Mouse (Mus musculus) embryonic facial prominence, embryonic 11.5 days (tissue): ENCODE results near the gene Emilin2. TPM values are rescaled to one million over a fixed set of nuclear protein-coding genes. Genes with fewer than 3 reads are reported as not detected.

Source experiments
- ATAC-seq: fragments of 200-750 bp; cut with Nextera tagmentation; replicated peaks from 2 replicates; pipeline ENCODE4 v1.8.0; 2017; ENCODE audit warnings: low read depth; ENCODE audit not compliant: insufficient number of reproducible peaks, low FRiP score, low TSS enrichment
- DNase-seq: peaks from one replicate; pipeline ENCODE4 v3.0.0-alpha.2; 2015; ENCODE audit warnings: low spot score
- H3K27ac ChIP-seq: fragments of 300-500 bp; sonication (generic); replicated peaks from 2 replicates; pipeline ENCODE4 v1.5.1; 2014; ENCODE audit warnings: mild to moderate bottlenecking, low read depth, low read length, control low read depth
- H3K27me3 ChIP-seq: fragments of 300-500 bp; sonication (generic); 2 replicates; pipeline ENCODE4 v1.6.1; 2014; ENCODE audit warnings: mild to moderate bottlenecking, low read length, moderate library complexity, mixed read lengths; ENCODE audit not compliant: control insufficient read depth, insufficient read depth
- H3K36me3 ChIP-seq: fragments of 300-500 bp; sonication (generic); replicated peaks from 2 replicates; pipeline ENCODE4 v1.6.1; 2014; ENCODE audit warnings: low read depth, mild to moderate bottlenecking, low read length, moderate library complexity, mixed read lengths; ENCODE audit not compliant: control insufficient read depth, insufficient read depth
- H3K4me1 ChIP-seq: fragments of 300-500 bp; sonication (generic); 2 replicates; pipeline ENCODE4 v1.6.1; 2014; ENCODE audit warnings: low read length, mixed read lengths; ENCODE audit not compliant: control insufficient read depth, insufficient read depth
- H3K4me2 ChIP-seq: fragments of 300-500 bp; sonication (generic); 2 replicates; pipeline ENCODE4 v1.6.1; 2014; ENCODE audit warnings: low read depth, mild to moderate bottlenecking, control low read depth, low read length, moderate library complexity
- H3K4me3 ChIP-seq: fragments of 300-500 bp; sonication (generic); 2 replicates; pipeline ENCODE4 v1.5.1; 2014; ENCODE audit warnings: low read depth, low read length, control low read depth
- H3K9ac ChIP-seq: fragments of 300-500 bp; sonication (generic); replicated peaks from 2 replicates; pipeline ENCODE4 v1.6.1; 2014; ENCODE audit warnings: mild to moderate bottlenecking, control low read depth, low read length
- H3K9me3 ChIP-seq: fragments of 300-500 bp; sonication (generic); replicated peaks from 2 replicates; pipeline ENCODE4 v1.6.1; 2016; ENCODE audit warnings: mild to moderate bottlenecking, low read length, inconsistent platforms, mixed read lengths; ENCODE audit not compliant: control insufficient read depth
- WGBS: fragments of 180-500 bp; shearing (Covaris S2); extraction: QIAGEN DNeasy Blood & Tissue Kit; methylation state at CpG from one replicate; pipeline ENCODE4 v1.1.7; 2014; 5-methylcytosine and 5-hydroxymethylcytosine counted together
- polyA plus RNA-seq: library from polyadenylated mRNA; unstranded; fragments of >200 nt; fragmentation: Nextera tagmentation; extraction: Ambion mirVana; gene quantifications from 2 replicates; pipeline ENCODE4 v1.2.1, GENCODE M21; 2014

The Emilin2 gene
- polyA plus RNA-seq, 1 experiment from 2014 or later = 16.9 TPM

- 89% methylated on average over 3 of the region's 3 CpGs for WGBS
- ATAC-seq = no peak
- H3K27me3 ChIP-seq = no peaks in the 10 kb centered on the region
Observed at GRCm38 (mm10) chr17:71294570-71294969, 17.2 kb downstream of the Emilin2 start.

GRCm38 (mm10) chr17:71292897-71293296, 18.9 kb downstream of the Emilin2 start:
- Histone ChIP-seq H3K9me3 (no peaks in the 10 kb centered on the region), H3K27ac (no peak overlapping the region), H3K4me3 (no peak overlapping the region), H3K4me2 (no peak overlapping the region), H3K27me3 (no peaks in the 10 kb centered on the region), H3K36me3 (no peaks in the 10 kb centered on the region), H3K4me1 (no peaks in the 10 kb centered on the region), H3K9ac (no peak overlapping the region)
- DNase-seq (no peak), ATAC-seq (no peak)
- WGBS = 81% methylated on average over 4 of the region's 4 CpGs

More at GRCm38 (mm10) chr17:71294570-71294969, 17.2 kb downstream of the Emilin2 start:
- no peaks in the 10 kb centered on the region for H3K9me3 ChIP-seq
- H3K4me1 ChIP-seq = no peaks in the 10 kb centered on the region
- H3K4me3 ChIP-seq = no peak overlapping the region
- H3K4me2 ChIP-seq = no peak overlapping the region
- H3K27ac ChIP-seq = no peak overlapping the region
- no peak for DNase-seq
- no peak overlapping the region for H3K9ac ChIP-seq
- no peaks in the 10 kb centered on the region for H3K36me3 ChIP-seq

GRCm38 (mm10) chr17:71291897-71292420, 19.8 kb downstream of the Emilin2 start:
- Histone ChIP-seq H3K27me3 (no peaks in the 10 kb centered on the region), H3K4me2 (no peak overlapping the region), H3K9ac (no peak overlapping the region), H3K9me3 (no peaks in the 10 kb centered on the region), H3K36me3 (no peaks in the 10 kb centered on the region), H3K27ac (no peak overlapping the region), H3K4me3 (no peak overlapping the region), H3K4me1 (no peaks in the 10 kb centered on the region)
- no peak for ATAC-seq
- no peak for DNase-seq
- WGBS = 93% methylated on average over 6 of the region's 6 CpGs

GRCm38 (mm10) chr17:71290486-71291410, 21.0 kb downstream of the Emilin2 start:
- Histone ChIP-seq H3K27me3 (no peaks in the 10 kb centered on the region), H3K4me1 (peaks cover 2% of the 10 kb centered on the region; the same call in 1 of the 2 replicates), H3K4me3 (no peak overlapping the region), H3K27ac (no peak overlapping the region), H3K4me2 (no peak overlapping the region), H3K9ac (no peak overlapping the region), H3K9me3 (no peaks in the 10 kb centered on the region), H3K36me3 (no peaks in the 10 kb centered on the region)
- DNase-seq (no peak), ATAC-seq (no peak)
- 77% methylated on average over 7 of the region's 7 CpGs for WGBS

- Histone ChIP-seq H3K9ac (no peak overlapping the region), H3K27ac (no peak overlapping the region), H3K4me2 (no peak overlapping the region), H3K27me3 (no peaks in the 10 kb centered on the region), H3K9me3 (no peaks in the 10 kb centered on the region), H3K4me3 (no peak overlapping the region), H3K36me3 (no peaks in the 10 kb centered on the region), H3K4me1 (peaks cover 2% of the 10 kb centered on the region)
- DNase-seq (no peak), ATAC-seq (0 out of 2 replicates have a peak, but pooled peaks have one; percentile 24)
- 78% methylated on average over 6 of the region's 6 CpGs for WGBS
Observed at GRCm38 (mm10) chr17:71289572-71290176, 22.1 kb downstream of the Emilin2 start.

- Histone ChIP-seq H3K27me3 (no peaks in the 10 kb centered on the region), H3K4me2 (no peak overlapping the region), H3K4me1 (peaks cover 2% of the 10 kb centered on the region), H3K27ac (no peak overlapping the region), H3K9me3 (no peaks in the 10 kb centered on the region), H3K36me3 (no peaks in the 10 kb centered on the region), H3K9ac (no peak overlapping the region), H3K4me3 (no peak overlapping the region)
- no peak for DNase-seq
- no peak for ATAC-seq
- 84% methylated on average over 10 of the region's 10 CpGs for WGBS
Observed at GRCm38 (mm10) chr17:71288808-71289548, 22.8 kb downstream of the Emilin2 start.

GRCm38 (mm10) chr17:71288145-71288758, 23.5 kb downstream of the Emilin2 start:
- H3K4me1 ChIP-seq = peaks cover 2% of the 10 kb centered on the region
- no peak overlapping the region for H3K4me2 ChIP-seq
- H3K4me3 ChIP-seq = no peak overlapping the region
- WGBS = 91% methylated on average over 11 of the region's 11 CpGs
- DNase-seq (no peak), ATAC-seq (no peak)
- no peaks in the 10 kb centered on the region for H3K27me3 ChIP-seq
- no peaks in the 10 kb centered on the region for H3K9me3 ChIP-seq
- no peak overlapping the region for H3K27ac ChIP-seq
- H3K36me3 ChIP-seq = no peaks in the 10 kb centered on the region
- no peak overlapping the region for H3K9ac ChIP-seq
